Mouse (Mus musculus): ENCODE measurements around the gene Med12.
A peak's percentile ranks its signal among the peaks of the same experiment; 100 is the strongest.
"Not testable (repeated sequence)": the region's sequence is repeated elsewhere in the genome, so short reads cannot be mapped to it uniquely, and the experiment has no call there.

Med12 gene

GRCm38 (mm10) chrX:101300427-101301030 is 26.7 kb downstream of the Med12 start:
- peak; percentile 30 to 52 for DNase-seq

GRCm38 (mm10) chrX:101301654-101302053 is 27.8 kb downstream of the Med12 start:
- DNase-seq = no peak

- no peak for DNase-seq
These were observed 30.8 kb downstream of the Med12 start for GRCm38 (mm10) chrX:101304646-101305045.

GRCm38 (mm10) chrX:101309299-101309698 is 35.5 kb downstream of the Med12 start:
- DNase-seq = no peak

GRCm38 (mm10) chrX:101313625-101314359 is 40.0 kb downstream of the Med12 start:
- no peak for DNase-seq

GRCm38 (mm10) chrX:101319775-101320174 is 45.9 kb downstream of the Med12 start:
- DNase-seq = no peak

- no peak for DNase-seq
These were observed 52.4 kb downstream of the Med12 start for GRCm38 (mm10) chrX:101325989-101326899.

- DNase-seq = peak; percentile 74 to 80
These were observed 55.7 kb downstream of the Med12 start for GRCm38 (mm10) chrX:101329372-101330028.

- no peak for DNase-seq
These were observed 58.2 kb downstream of the Med12 start for GRCm38 (mm10) chrX:101332031-101332374.

GRCm38 (mm10) chrX:101332375-101333211 is 58.8 kb downstream of the Med12 start:
- DNase-seq = peak; percentile 83 to 90

GRCm38 (mm10) chrX:101334606-101335005 is 60.8 kb downstream of the Med12 start:
- DNase-seq = peak in 1 of 2 experiments; percentile 27

- no peak for DNase-seq
These were observed 64.8 kb downstream of the Med12 start for GRCm38 (mm10) chrX:101338666-101339065.

GRCm38 (mm10) chrX:101342837-101343236 is 69.0 kb downstream of the Med12 start:
- DNase-seq = not testable (repeated sequence)

GRCm38 (mm10) chrX:101345456-101345855 is 71.6 kb downstream of the Med12 start:
- DNase-seq = no peak

- DNase-seq = no peak
These were observed 72.6 kb downstream of the Med12 start for GRCm38 (mm10) chrX:101346475-101346874.

Measured in kidney, postnatal 4 days (tissue).